In the genomic region with DNA sequence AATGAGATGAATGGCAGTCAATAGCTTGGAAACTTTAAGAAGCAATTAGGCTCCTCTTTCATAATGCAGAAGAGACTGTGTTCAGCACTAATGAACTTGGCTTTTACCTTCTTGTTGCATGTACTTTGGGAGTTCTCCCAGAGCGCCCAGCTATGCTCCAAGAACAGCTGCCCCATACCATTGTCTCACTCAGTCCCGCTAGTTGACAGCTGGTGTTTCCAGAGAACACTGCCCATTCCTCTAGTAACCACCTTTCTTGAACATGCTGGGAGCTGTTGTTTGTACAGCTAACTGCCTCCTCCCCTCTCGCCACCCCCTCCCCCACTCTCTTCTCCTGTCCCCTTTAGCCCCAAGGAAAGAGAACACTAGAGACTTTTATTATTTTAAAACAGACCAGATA, we compare ENCODE assay signal across 25 mouse cellular contexts. TPM values are rescaled to one million over a fixed set of nuclear protein-coding genes. Genes with fewer than 3 reads are reported as not detected.
DNase-seq lines count a peak whose midpoint lies in the region; ATAC-seq and TF ChIP-seq lines count a peak whose summit lies in the region.
"Had no signal": no experiment of that assay in that cellular context is flagged by ENCODE, and none has a peak within 500 bp of the region (broad histone marks: within the 10 kb centered on the region; RNA-seq: fewer than 3 reads in every experiment).

No protein-coding gene starts in this region.

- 76% methylated on average over 3 of the region's 3 CpGs for WGBS in forebrain, embryonic 11.5 days
- 76% methylated on average over 3 of the region's 3 CpGs for WGBS in forebrain, postnatal 0 days

- H3K36me3 ChIP-seq in forebrain, embryonic 11.5 days (ENCODE audit: control insufficient read depth, insufficient read depth, low read length): no peaks in the 10 kb centered on the region
- H3K36me3 ChIP-seq in forebrain, postnatal 0 days (ENCODE audit: insufficient read depth): no peaks in the 10 kb centered on the region
- H3K36me3 ChIP-seq: embryonic facial prominence, embryonic 15.5 days; forebrain, embryonic 12.5 days; G1E; heart, embryonic 10.5 days; hindbrain, embryonic 13.5 days had no signal

- no peak overlapping the region for H3K27ac ChIP-seq in forebrain, embryonic 11.5 days (ENCODE audit: low read depth, low read length)
- H3K27ac ChIP-seq in forebrain, postnatal 0 days (ENCODE audit: low read depth, low read length): no peak overlapping the region
- H3K27ac ChIP-seq: embryonic facial prominence, embryonic 15.5 days; forebrain, embryonic 12.5 days; heart, embryonic 10.5 days; hindbrain, embryonic 13.5 days; hindbrain, postnatal 0 days had no signal

- no peak for TF ChIP-seq CTCF in forebrain, postnatal 0 days (IDR thresholded peaks at IDR 0.05; ENCODE audit: low read depth)

- intact Hi-C loops in gastrocnemius, postnatal 36 days (cut with DNase I): no loop called here

- DNase-seq in forebrain, embryonic 11.5 days (ENCODE audit: low spot score): no peak
- DNase-seq in forebrain, postnatal 0 days: no peak
- DNase-seq in R1 (ENCODE audit: low read depth, low spot score) (peak; percentile 10), ZHBTc4 (ENCODE audit: low read depth, low spot score) (peak; percentile 15)
- peak; percentile 10 for DNase-seq in lung, postnatal 14 days
- no peak for DNase-seq in gastrocnemius, postnatal 36 days
- DNase-seq: adrenal gland, postnatal 14 days; cerebellum, adult 18-20 months; cerebellum, adult 9-11 months; cerebellum, postnatal 36 days; heart, adult 18-20 months; heart, postnatal 10 days; heart, postnatal 4 days; kidney, adult 11 months had no signal

- H3K4me2 ChIP-seq in forebrain, embryonic 11.5 days (ENCODE audit: low read depth, low read length, severe bottlenecking): no peak overlapping the region
- no peak overlapping the region for H3K4me2 ChIP-seq in forebrain, postnatal 0 days (ENCODE audit: low read depth)
- H3K4me2 ChIP-seq: embryonic facial prominence, embryonic 15.5 days; forebrain, embryonic 12.5 days; hindbrain, embryonic 13.5 days had no signal

- H3K4me1 ChIP-seq in forebrain, embryonic 11.5 days (replicated peaks; ENCODE audit: control insufficient read depth, insufficient read depth, low read length): no peaks in the 10 kb centered on the region
- no peaks in the 10 kb centered on the region for H3K4me1 ChIP-seq in forebrain, postnatal 0 days (ENCODE audit: insufficient read depth)
- H3K4me1 ChIP-seq: embryonic facial prominence, embryonic 15.5 days; forebrain, embryonic 12.5 days; heart, embryonic 10.5 days; hindbrain, embryonic 13.5 days had no signal

- no peak overlapping the region for H3K9ac ChIP-seq in forebrain, embryonic 11.5 days (ENCODE audit: low read length)
- no peak overlapping the region for H3K9ac ChIP-seq in forebrain, postnatal 0 days
- H3K9ac ChIP-seq: embryonic facial prominence, embryonic 15.5 days; forebrain, embryonic 12.5 days; hindbrain, embryonic 13.5 days had no signal

- 0 out of 2 replicates have a peak, but pooled peaks have one; percentile 27 for ATAC-seq in forebrain, embryonic 11.5 days (replicated peaks; ENCODE audit: low FRiP score)
- no peak for ATAC-seq in forebrain, postnatal 0 days
- no peak for ATAC-seq in erythroid progenitor cell, adult 5-6 weeks (replicated peaks; ENCODE audit: low FRiP score, poor library complexity, severe bottlenecking)
- ATAC-seq: activated CD4-positive, CD25-positive, alpha-beta regulatory T cell, adult 4 months; CD4-positive, CD25-positive, alpha-beta regulatory T cell, adult 4 months; forebrain, embryonic 16.5 days; hindbrain, postnatal 0 days had no signal

- no peaks in the 10 kb centered on the region for H3K9me3 ChIP-seq in forebrain, embryonic 11.5 days (ENCODE audit: control insufficient read depth, low read length)
- H3K9me3 ChIP-seq in forebrain, postnatal 0 days (ENCODE audit: low read length): no peaks in the 10 kb centered on the region
- H3K9me3 ChIP-seq: embryonic facial prominence, embryonic 15.5 days; forebrain, embryonic 12.5 days; G1E; heart, embryonic 10.5 days; hindbrain, embryonic 13.5 days had no signal

- H3K27me3 ChIP-seq in forebrain, embryonic 11.5 days (ENCODE audit: control insufficient read depth, insufficient read depth, low read length): no peaks in the 10 kb centered on the region
- no peaks in the 10 kb centered on the region for H3K27me3 ChIP-seq in forebrain, postnatal 0 days (ENCODE audit: insufficient read depth, low read length)
- H3K27me3 ChIP-seq: embryonic facial prominence, embryonic 15.5 days; forebrain, embryonic 12.5 days; hindbrain, embryonic 13.5 days had no signal

- no peak overlapping the region for H3K4me3 ChIP-seq in forebrain, embryonic 11.5 days (ENCODE audit: low read depth, low read length)
- H3K4me3 ChIP-seq in forebrain, postnatal 0 days (ENCODE audit: low read depth, low read length): no peak overlapping the region
- H3K4me3 ChIP-seq: embryonic facial prominence, embryonic 15.5 days; erythroblast, embryonic 14.5 days; forebrain, embryonic 12.5 days; heart, embryonic 10.5 days; hindbrain, embryonic 13.5 days had no signal

RNA-seq across cellular contexts. Expression of gene Acyp2, which starts 52.1 kb away (rescaled TPM):
- polyA plus RNA-seq in forebrain, embryonic 11.5 days (2014; fragmentation: Nextera tagmentation; extraction: Ambion mirVana): 6.1 and 8.2 TPM in 2 replicates
- total RNA-seq in forebrain, postnatal 0 days (2014; rRNA removed): 14.0 and 16.6 TPM in 2 replicates
- 25.0 and 28.4 TPM in 2 replicates for polyA plus RNA-seq in forebrain, postnatal 0 days (2015; fragmentation: Nextera tagmentation; extraction: Ambion mirVana)
- 100 to 1,000 TPM; 109 to 127 TPM for total RNA-seq in gastrocnemius, postnatal 36 days (2021)
- total RNA-seq in erythroid progenitor cell, adult 5-6 weeks (2015; ENCODE audit: low replicate concordance): 1.4 and 4.2 TPM in 2 replicates
- 1.2 and 3.6 TPM in 2 replicates for total RNA-seq in erythroid progenitor cell, adult 5-6 weeks (2017; ENCODE audit: low replicate concordance)

Comparison
In these comparisons a context has a peak if more than half of its experiments do, and no peak if none do; other contexts are left out.
1. DNase-seq: peak in R1 (single experiment), ZHBTc4 (single experiment) and lung, postnatal 14 days (single experiment); none in forebrain, embryonic 11.5 days (single experiment), forebrain, postnatal 0 days (single experiment) and gastrocnemius, postnatal 36 days (0 of 2).